ENCODE assay signal across 21 mouse cellular contexts in genomic region chr8:101779966-101780365, GRCm38 (mm10).
DNase-seq lines count a peak whose midpoint lies in the region; ATAC-seq lines count a peak whose summit lies in the region.
"Had no signal": no experiment of that assay in that cellular context is flagged by ENCODE, and none has a peak within 500 bp of the region (broad histone marks: within the 10 kb centered on the region; RNA-seq: fewer than 3 reads in every experiment).

No protein-coding gene starts in this region.

- no peak overlapping the region for H3K4me2 ChIP-seq in forebrain, embryonic 11.5 days (ENCODE audit: low read depth, low read length, severe bottlenecking)
- H3K4me2 ChIP-seq in midbrain, embryonic 11.5 days, result no peak overlapping the region
- no peak overlapping the region for H3K4me2 ChIP-seq in midbrain, embryonic 13.5 days (replicated peaks)
- no peak overlapping the region for H3K4me2 ChIP-seq in forebrain, embryonic 16.5 days (ENCODE audit: low read length)
- H3K4me2 ChIP-seq in midbrain, embryonic 15.5 days, result no peak overlapping the region
- H3K4me2 ChIP-seq: heart, embryonic 13.5 days; liver, embryonic 15.5 days; neural tube, embryonic 13.5 days had no signal

- H3K4me3 ChIP-seq in forebrain, embryonic 11.5 days (ENCODE audit: low read depth, low read length), result no peak overlapping the region
- no peak overlapping the region for H3K4me3 ChIP-seq in forebrain, embryonic 10.5 days
- H3K4me3 ChIP-seq in midbrain, embryonic 11.5 days (ENCODE audit: low read depth, low read length), result no peak overlapping the region
- no peak overlapping the region for H3K4me3 ChIP-seq in midbrain, embryonic 13.5 days (replicated peaks)
- no peak overlapping the region for H3K4me3 ChIP-seq in forebrain, embryonic 16.5 days (replicated peaks; ENCODE audit: low read length)
- no peak overlapping the region for H3K4me3 ChIP-seq in midbrain, embryonic 15.5 days
- H3K4me3 ChIP-seq: heart, embryonic 13.5 days; liver, embryonic 15.5 days; neural tube, embryonic 13.5 days had no signal

- H3K9me3 ChIP-seq in forebrain, embryonic 11.5 days (ENCODE audit: control insufficient read depth, low read length), result no peaks in the 10 kb centered on the region
- H3K9me3 ChIP-seq in forebrain, embryonic 10.5 days, result no peaks in the 10 kb centered on the region
- H3K9me3 ChIP-seq in midbrain, embryonic 11.5 days (ENCODE audit: control insufficient read depth, low read length), result no peaks in the 10 kb centered on the region
- no peaks in the 10 kb centered on the region for H3K9me3 ChIP-seq in midbrain, embryonic 13.5 days
- no peaks in the 10 kb centered on the region for H3K9me3 ChIP-seq in forebrain, embryonic 16.5 days (ENCODE audit: control insufficient read depth, low read length)
- no peaks in the 10 kb centered on the region for H3K9me3 ChIP-seq in midbrain, embryonic 15.5 days
- H3K9me3 ChIP-seq: heart, embryonic 13.5 days; liver, embryonic 15.5 days; neural tube, embryonic 13.5 days had no signal

- H3K27ac ChIP-seq in forebrain, embryonic 11.5 days (ENCODE audit: low read depth, low read length), result no peak overlapping the region
- no peak overlapping the region for H3K27ac ChIP-seq in forebrain, embryonic 10.5 days
- H3K27ac ChIP-seq in midbrain, embryonic 11.5 days (ENCODE audit: low read depth, low read length), result no peak overlapping the region
- no peak overlapping the region for H3K27ac ChIP-seq in midbrain, embryonic 13.5 days
- no peak overlapping the region for H3K27ac ChIP-seq in forebrain, embryonic 16.5 days (ENCODE audit: low read length)
- H3K27ac ChIP-seq in midbrain, embryonic 15.5 days, result no peak overlapping the region
- H3K27ac ChIP-seq: heart, embryonic 13.5 days; kidney, postnatal 0 days; liver, embryonic 15.5 days; neural tube, embryonic 13.5 days had no signal

- H3K9ac ChIP-seq in forebrain, embryonic 11.5 days (ENCODE audit: low read length), result no peak overlapping the region
- no peak overlapping the region for H3K9ac ChIP-seq in midbrain, embryonic 11.5 days (ENCODE audit: low read length)
- no peak overlapping the region for H3K9ac ChIP-seq in midbrain, embryonic 13.5 days (replicated peaks)
- no peak overlapping the region for H3K9ac ChIP-seq in forebrain, embryonic 16.5 days (replicated peaks; ENCODE audit: low read depth, low read length)
- H3K9ac ChIP-seq in midbrain, embryonic 15.5 days, result no peak overlapping the region
- H3K9ac ChIP-seq: heart, embryonic 13.5 days; liver, embryonic 15.5 days; neural tube, embryonic 13.5 days had no signal

- peak; percentile 27; the same call in 1 of the 2 replicates for ATAC-seq in forebrain, embryonic 11.5 days (replicated peaks; ENCODE audit: low FRiP score)
- ATAC-seq in midbrain, embryonic 11.5 days (ENCODE audit: low FRiP score), result peak; percentile 40; the same call in 1 of the 2 replicates
- no peak for ATAC-seq in midbrain, embryonic 13.5 days
- 0 out of 2 replicates have a peak, but pooled peaks have one; percentile 43 for ATAC-seq in forebrain, embryonic 16.5 days
- 0 out of 2 replicates have a peak, but pooled peaks have one; percentile 37 for ATAC-seq in midbrain, embryonic 15.5 days (replicated peaks)
- ATAC-seq: activated CD4-positive, CD25-positive, alpha-beta regulatory T cell, adult 4 months; intestine, postnatal 0 days had no signal

- DNase-seq in forebrain, embryonic 11.5 days (ENCODE audit: low spot score), result no peak
- DNase-seq in forebrain, embryonic 10.5 days (ENCODE audit: extremely low spot score, low spot score), result no peak
- peak; percentile 59 for DNase-seq in midbrain, embryonic 11.5 days (ENCODE audit: low spot score, missing footprints)
- no peak for DNase-seq in natural killer cell, adult 2 months (ENCODE audit: low spot score in 2 of 2)
- DNase-seq in spleen, adult 12 weeks (ENCODE audit: low spot score), result no peak
- DNase-seq: cerebellum, postnatal 36 days; gastrocnemius, postnatal 36 days; heart, postnatal 4 days; layer of hippocampus, adult 9-11 months; lung, postnatal 14 days; spleen, adult 18-20 months; thymus, postnatal 36 days had no signal

- no peaks in the 10 kb centered on the region for H3K4me1 ChIP-seq in forebrain, embryonic 11.5 days (replicated peaks; ENCODE audit: control insufficient read depth, insufficient read depth, low read length)
- no peaks in the 10 kb centered on the region for H3K4me1 ChIP-seq in forebrain, embryonic 10.5 days
- no peaks in the 10 kb centered on the region for H3K4me1 ChIP-seq in midbrain, embryonic 11.5 days (ENCODE audit: control insufficient read depth, insufficient read depth, low read length)
- 0 out of 2 replicates have a peak, but pooled peaks cover 4% of the 10 kb centered on the region for H3K4me1 ChIP-seq in midbrain, embryonic 13.5 days (replicated peaks)
- H3K4me1 ChIP-seq in forebrain, embryonic 16.5 days (replicated peaks; ENCODE audit: control insufficient read depth, insufficient read depth, low read length), result no peaks in the 10 kb centered on the region
- H3K4me1 ChIP-seq in midbrain, embryonic 15.5 days, result no peaks in the 10 kb centered on the region
- H3K4me1 ChIP-seq: heart, embryonic 13.5 days; liver, embryonic 15.5 days; neural tube, embryonic 13.5 days had no signal

- H3K36me3 ChIP-seq in forebrain, embryonic 11.5 days (ENCODE audit: control insufficient read depth, insufficient read depth, low read length), result no peaks in the 10 kb centered on the region
- no peaks in the 10 kb centered on the region for H3K36me3 ChIP-seq in forebrain, embryonic 10.5 days (replicated peaks)
- no peaks in the 10 kb centered on the region for H3K36me3 ChIP-seq in midbrain, embryonic 11.5 days (ENCODE audit: control insufficient read depth, insufficient read depth, low read length)
- no peaks in the 10 kb centered on the region for H3K36me3 ChIP-seq in midbrain, embryonic 13.5 days
- no peaks in the 10 kb centered on the region for H3K36me3 ChIP-seq in forebrain, embryonic 16.5 days (ENCODE audit: control insufficient read depth, insufficient read depth)
- no peaks in the 10 kb centered on the region for H3K36me3 ChIP-seq in midbrain, embryonic 15.5 days (replicated peaks)
- H3K36me3 ChIP-seq: heart, embryonic 13.5 days; liver, embryonic 15.5 days; neural tube, embryonic 13.5 days had no signal

- no peaks in the 10 kb centered on the region for H3K27me3 ChIP-seq in forebrain, embryonic 11.5 days (ENCODE audit: control insufficient read depth, insufficient read depth, low read length)
- no peaks in the 10 kb centered on the region for H3K27me3 ChIP-seq in forebrain, embryonic 10.5 days (ENCODE audit: poor library complexity, severe bottlenecking)
- H3K27me3 ChIP-seq in midbrain, embryonic 11.5 days (ENCODE audit: control insufficient read depth, insufficient read depth, low read length), result no peaks in the 10 kb centered on the region
- H3K27me3 ChIP-seq in midbrain, embryonic 13.5 days, result no peaks in the 10 kb centered on the region
- H3K27me3 ChIP-seq in forebrain, embryonic 16.5 days (replicated peaks; ENCODE audit: control insufficient read depth, insufficient read depth, low read length), result no peaks in the 10 kb centered on the region
- no peaks in the 10 kb centered on the region for H3K27me3 ChIP-seq in midbrain, embryonic 15.5 days (replicated peaks)
- H3K27me3 ChIP-seq: heart, embryonic 13.5 days; liver, embryonic 15.5 days; neural tube, embryonic 13.5 days had no signal
